Mouse (Mus musculus) embryo, embryonic 10.5 days (tissue): ENCODE measurements at regions not wholly inside any gene's neighbourhood (a gene's known extent, or its start where the extent isn't known, plus 50 kb on each side); places are given as distances from the start of the nearest gene placed in this dataset.

Experiments
- DNase-seq: peaks from one replicate; pipeline ENCODE4 v3.0.0-alpha.2; 2015; ENCODE audit warnings: low spot score

- DNase-seq = no peak
These were observed 136.3 kb downstream of the Utp6 start for GRCm38 (mm10) chr11:79825881-79826280.

- DNase-seq = no peak
These were observed 138.4 kb downstream of the Utp6 start for GRCm38 (mm10) chr11:79823631-79824310.

- no peak for DNase-seq
These were observed 140.2 kb downstream of the Utp6 start for GRCm38 (mm10) chr11:79821986-79822385.

- no peak for DNase-seq
These were observed 147.0 kb downstream of the Utp6 start for GRCm38 (mm10) chr11:79815156-79815555.

- peak; percentile 59 for DNase-seq
These were observed 155.2 kb downstream of the Utp6 start for GRCm38 (mm10) chr11:79806911-79807466.

GRCm38 (mm10) chr11:79806417-79806816 lies 155.8 kb downstream of the Utp6 start:
- peak; percentile 31 for DNase-seq

GRCm38 (mm10) chr11:79805981-79806415 lies 156.2 kb downstream of the Utp6 start:
- DNase-seq = peak; percentile 91

GRCm38 (mm10) chr11:79803971-79804370 lies 158.2 kb downstream of the Utp6 start:
- DNase-seq = no peak

- no peak for DNase-seq
These were observed 159.2 kb downstream of the Utp6 start for GRCm38 (mm10) chr11:79803006-79803405.

- DNase-seq = no peak
These were observed 159.6 kb downstream of the Utp6 start for GRCm38 (mm10) chr11:79802566-79802965.

GRCm38 (mm10) chr11:79800256-79800655 lies 161.9 kb downstream of the Utp6 start:
- DNase-seq = peak; percentile 38

- DNase-seq = no peak
These were observed 173.9 kb downstream of the Utp6 start for GRCm38 (mm10) chr11:79788251-79788741.

- DNase-seq = no peak
These were observed 174.4 kb downstream of the Utp6 start for GRCm38 (mm10) chr11:79787766-79788165.

GRCm38 (mm10) chr11:79784071-79784470 lies 178.1 kb downstream of the Utp6 start:
- no peak for DNase-seq

- no peak for DNase-seq
These were observed 180.2 kb downstream of the Utp6 start for GRCm38 (mm10) chr11:79781966-79782365.

- peak; percentile 49 for DNase-seq
These were observed 182.4 kb downstream of the Utp6 start for GRCm38 (mm10) chr11:79779756-79780155.

GRCm38 (mm10) chr11:79778522-79778921 lies 183.7 kb downstream of the Utp6 start:
- no peak for DNase-seq

GRCm38 (mm10) chr11:79777988-79778387 lies 184.2 kb downstream of the Utp6 start:
- DNase-seq = no peak

GRCm38 (mm10) chr11:79776577-79776976 lies 185.6 kb downstream of the Rab11fip4 start:
- DNase-seq = peak; percentile 68

- DNase-seq = no peak
These were observed 182.7 kb downstream of the Rab11fip4 start for GRCm38 (mm10) chr11:79773755-79774154.

GRCm38 (mm10) chr11:79771431-79771830 lies 180.4 kb downstream of the Rab11fip4 start:
- DNase-seq = peak; percentile 52

GRCm38 (mm10) chr11:79767111-79767510 lies 176.1 kb downstream of the Rab11fip4 start:
- DNase-seq = no peak

GRCm38 (mm10) chr11:79766036-79766435 lies 175.0 kb downstream of the Rab11fip4 start:
- no peak for DNase-seq

- no peak for DNase-seq
These were observed 174.4 kb downstream of the Rab11fip4 start for GRCm38 (mm10) chr11:79765396-79765795.
